Mouse (Mus musculus) hindbrain, embryonic 13.5 days (tissue): ENCODE results near the gene Nav3. TPM values are rescaled to one million over a fixed set of nuclear protein-coding genes. Genes with fewer than 3 reads are reported as not detected.
A peak's percentile ranks its signal among the peaks of the same experiment; 100 is the strongest.

Experiments
- ATAC-seq: fragments of 200-750 bp; cut with Nextera tagmentation; 2 replicates; pipeline ENCODE4 v1.8.0; 2017; ENCODE audit warnings: moderate TSS enrichment; ENCODE audit not compliant: low FRiP score
- H3K27ac ChIP-seq: fragments of 300-500 bp; sonication (generic); 2 replicates; pipeline ENCODE4 v1.5.1; 2015; ENCODE audit warnings: inconsistent platforms, mild to moderate bottlenecking, moderate library complexity
- H3K27me3 ChIP-seq: fragments of 300-500 bp; sonication (generic); 2 replicates; pipeline ENCODE4 v1.6.1; 2015; ENCODE audit warnings: mild to moderate bottlenecking, inconsistent platforms
- H3K36me3 ChIP-seq: fragments of 300-500 bp; sonication (generic); 2 replicates; pipeline ENCODE4 v1.6.1; 2015; ENCODE audit warnings: mild to moderate bottlenecking, inconsistent platforms
- H3K4me1 ChIP-seq: fragments of 300-500 bp; sonication (generic); replicated peaks from 2 replicates; pipeline ENCODE4 v1.6.1; 2015; ENCODE audit warnings: inconsistent platforms
- H3K4me2 ChIP-seq: fragments of 300-500 bp; sonication (generic); 2 replicates; pipeline ENCODE4 v1.6.1; 2015; ENCODE audit warnings: inconsistent platforms, mild to moderate bottlenecking, moderate library complexity
- H3K4me3 ChIP-seq: fragments of 300-500 bp; sonication (generic); 2 replicates; pipeline ENCODE4 v1.5.1; 2015; ENCODE audit warnings: mild to moderate bottlenecking, inconsistent platforms
- H3K9ac ChIP-seq: fragments of 300-500 bp; sonication (generic); 2 replicates; pipeline ENCODE4 v1.6.1; 2015; ENCODE audit warnings: mild to moderate bottlenecking, inconsistent platforms
- H3K9me3 ChIP-seq: fragments of 300-500 bp; sonication (generic); 2 replicates; pipeline ENCODE4 v1.6.1; 2016; ENCODE audit warnings: inconsistent platforms
- WGBS: fragments of 180-500 bp; shearing (Covaris S2); methylation state at CpG from one replicate; pipeline ENCODE4 v1.1.7; 2015; 5-methylcytosine and 5-hydroxymethylcytosine counted together
- polyA plus RNA-seq: library from polyadenylated mRNA; unstranded; fragments of >200 nt; fragmentation: Nextera tagmentation; extraction: Ambion mirVana; gene quantifications from 2 replicates; pipeline ENCODE4 v1.2.1, GENCODE M21; 2015

Nav3 gene
- polyA plus RNA-seq, 1 experiment from 2014 or later = 22.7 TPM

GRCm38 (mm10) chr10:109667453-109667852 lies 788.6 kb downstream of the Nav3 start:
- peaks cover 9% of the 10 kb centered on the region; the same call in 1 of the 2 replicates for H3K4me1 ChIP-seq
- H3K27me3 ChIP-seq = no peaks in the 10 kb centered on the region
- no peak overlapping the region for H3K4me2 ChIP-seq
- no peaks in the 10 kb centered on the region for H3K36me3 ChIP-seq
- no peak overlapping the region for H3K9ac ChIP-seq
- WGBS = 67% methylated on average over 4 of the region's 4 CpGs
- H3K27ac ChIP-seq = peak overlapping the region; percentile 60
- ATAC-seq = no peak
- H3K9me3 ChIP-seq = no peaks in the 10 kb centered on the region
- H3K4me3 ChIP-seq = no peak overlapping the region

DNA sequence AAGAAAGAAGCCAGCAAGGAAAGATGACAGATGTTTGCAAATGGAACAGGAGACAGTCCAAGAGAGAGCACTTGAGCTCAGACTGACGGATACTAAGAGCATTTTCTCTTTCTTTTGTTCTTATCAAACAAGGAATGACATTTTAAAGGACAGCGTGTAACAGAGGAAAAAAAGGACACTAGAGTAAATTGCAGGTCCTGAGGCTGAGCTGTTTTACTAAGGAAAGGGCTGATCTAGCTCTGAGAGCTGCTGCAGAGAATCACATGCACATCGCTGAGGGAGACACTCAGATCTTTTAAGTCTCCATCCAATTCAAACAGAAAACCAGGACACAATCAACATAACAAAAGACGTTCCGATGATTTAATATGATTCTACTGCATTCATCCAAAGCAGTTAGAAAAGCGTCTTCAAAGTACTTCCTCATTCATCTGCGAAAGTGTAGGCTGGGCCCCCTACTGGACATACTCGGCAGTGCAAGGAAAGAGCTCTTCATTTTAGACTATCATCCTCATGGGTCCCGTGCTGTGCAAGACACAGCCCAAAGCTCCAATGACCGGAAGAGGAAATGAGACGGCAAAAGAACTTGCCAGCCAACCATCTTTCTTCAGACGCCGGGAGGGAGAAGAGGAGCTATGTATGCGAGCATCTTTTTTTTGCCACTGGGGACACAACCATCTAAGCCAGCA lies 791.2 kb downstream of the Nav3 start:
- Histone ChIP-seq H3K4me2 (0 out of 2 replicates have a peak overlapping the region, but pooled peaks have one; percentile 11), H3K4me3 (0 out of 2 replicates have a peak overlapping the region, but pooled peaks have one; percentile 11), H3K9me3 (no peaks in the 10 kb centered on the region), H3K27me3 (no peaks in the 10 kb centered on the region), H3K9ac (no peak overlapping the region), H3K4me1 (peaks cover 9% of the 10 kb centered on the region; the same call in 1 of the 2 replicates), H3K27ac (no peak overlapping the region), H3K36me3 (no peaks in the 10 kb centered on the region)
- WGBS = 28% methylated on average over 14 of the region's 14 CpGs
- peak; percentile 57; the same call in 1 of the 2 replicates for ATAC-seq

DNA sequence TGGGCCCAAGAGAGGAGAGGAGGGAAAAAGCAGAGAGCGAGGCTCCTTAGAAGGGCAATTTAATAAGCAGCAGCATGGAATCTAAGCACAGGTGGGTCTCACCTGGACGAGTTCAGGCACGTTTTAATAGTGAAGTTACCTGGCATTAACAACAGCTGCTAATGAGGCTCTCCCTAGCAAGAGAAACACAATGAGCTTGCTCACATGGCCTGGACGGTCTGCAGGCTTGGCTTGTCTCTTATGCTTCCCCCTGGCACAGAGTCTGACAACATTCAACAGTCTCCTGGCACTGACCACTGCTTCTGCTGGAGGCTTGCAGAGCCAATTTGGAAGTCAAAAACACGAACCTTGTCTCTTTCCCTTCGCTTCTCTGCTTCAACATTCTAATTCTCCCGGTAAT lies 804.5 kb downstream of the Nav3 start:
- no peaks in the 10 kb centered on the region for H3K27me3 ChIP-seq
- no peak for ATAC-seq
- no peaks in the 10 kb centered on the region for H3K36me3 ChIP-seq
- WGBS = 75% methylated on average over 7 of the region's 7 CpGs
- H3K4me2 ChIP-seq = no peak overlapping the region
- no peak overlapping the region for H3K27ac ChIP-seq
- H3K4me1 ChIP-seq = no peaks in the 10 kb centered on the region
- H3K9ac ChIP-seq = no peak overlapping the region
- H3K9me3 ChIP-seq = no peaks in the 10 kb centered on the region
- no peak overlapping the region for H3K4me3 ChIP-seq

GRCm38 (mm10) chr10:109643598-109643997 lies 812.4 kb downstream of the Nav3 start:
- H3K4me1 ChIP-seq = peaks cover 4% of the 10 kb centered on the region
- H3K4me2 ChIP-seq = no peak overlapping the region
- WGBS = 96% methylated on average over 3 of the region's 3 CpGs
- no peak overlapping the region for H3K9ac ChIP-seq
- no peak overlapping the region for H3K27ac ChIP-seq
- no peak overlapping the region for H3K4me3 ChIP-seq
- no peaks in the 10 kb centered on the region for H3K36me3 ChIP-seq
- no peak for ATAC-seq
- no peaks in the 10 kb centered on the region for H3K27me3 ChIP-seq
- H3K9me3 ChIP-seq = no peaks in the 10 kb centered on the region

GRCm38 (mm10) chr10:109641806-109642205 lies 814.2 kb downstream of the Nav3 start:
- H3K9ac ChIP-seq = no peak overlapping the region
- H3K4me3 ChIP-seq = no peak overlapping the region
- no peaks in the 10 kb centered on the region for H3K27me3 ChIP-seq
- H3K27ac ChIP-seq = no peak overlapping the region
- no peaks in the 10 kb centered on the region for H3K9me3 ChIP-seq
- WGBS = 63% methylated on average over 7 of the region's 7 CpGs
- H3K4me1 ChIP-seq = peaks cover 10% of the 10 kb centered on the region
- H3K4me2 ChIP-seq = no peak overlapping the region
- no peak for ATAC-seq
- H3K36me3 ChIP-seq = no peaks in the 10 kb centered on the region

DNA sequence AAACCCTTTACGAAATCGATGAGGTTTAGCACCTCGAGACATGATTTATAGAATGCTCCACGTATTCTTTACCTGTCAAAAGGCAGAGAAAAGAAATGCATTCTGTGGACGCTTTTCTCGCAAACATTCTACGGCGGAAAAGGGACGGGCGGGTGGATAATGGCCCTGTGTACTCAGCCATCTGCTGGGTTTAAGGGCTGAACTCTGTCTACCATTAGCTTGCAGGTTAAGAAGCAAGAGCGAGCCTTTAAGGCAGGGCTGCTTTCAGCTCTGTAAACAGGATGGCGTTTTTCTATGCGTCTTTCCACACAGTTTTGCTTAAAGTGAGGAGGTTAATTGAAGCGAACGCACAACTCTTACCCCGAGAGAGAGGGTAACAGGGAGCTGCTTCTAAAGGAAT lies 818.3 kb downstream of the Nav3 start:
- Histone ChIP-seq H3K27me3 (no peaks in the 10 kb centered on the region), H3K27ac (peak overlapping the region; percentile 30; the same call in 1 of the 2 replicates), H3K9me3 (no peaks in the 10 kb centered on the region), H3K36me3 (no peaks in the 10 kb centered on the region), H3K9ac (no peak overlapping the region), H3K4me2 (peak overlapping the region; percentile 25; the same call in 1 of the 2 replicates), H3K4me3 (no peak overlapping the region), H3K4me1 (peaks cover 10% of the 10 kb centered on the region)
- WGBS = 57% methylated on average over 16 of the region's 16 CpGs
- ATAC-seq = no peak
